Mouse (Mus musculus) neural tube, embryonic 15.5 days (tissue): ENCODE data around the gene Wdr64. TPM values are rescaled to one million over a fixed set of nuclear protein-coding genes. Genes with fewer than 3 reads are reported as not detected.

Source experiments
- ATAC-seq: fragments of 200-750 bp; cut with Nextera tagmentation; 2 replicates; pipeline ENCODE4 v1.8.0; 2017; ENCODE audit warnings: mild to moderate bottlenecking, moderate TSS enrichment, moderate library complexity; ENCODE audit not compliant: low FRiP score
- H3K27ac ChIP-seq: fragments of 300-500 bp; sonication (generic); replicated peaks from 2 replicates; pipeline ENCODE4 v1.5.1; 2015; ENCODE audit warnings: mild to moderate bottlenecking, inconsistent platforms
- H3K27me3 ChIP-seq: fragments of 300-500 bp; sonication (generic); replicated peaks from 2 replicates; pipeline ENCODE4 v1.6.1; 2015; ENCODE audit warnings: inconsistent platforms
- H3K36me3 ChIP-seq: fragments of 300-500 bp; sonication (generic); 2 replicates; pipeline ENCODE4 v1.6.1; 2015; ENCODE audit warnings: inconsistent platforms
- H3K4me1 ChIP-seq: fragments of 300-500 bp; sonication (generic); 2 replicates; pipeline ENCODE4 v1.6.1; 2015; ENCODE audit warnings: inconsistent platforms
- H3K4me2 ChIP-seq: fragments of 300-500 bp; sonication (generic); 2 replicates; pipeline ENCODE4 v1.6.1; 2015; ENCODE audit warnings: inconsistent platforms, mild to moderate bottlenecking, moderate library complexity
- H3K4me3 ChIP-seq: fragments of 300-500 bp; sonication (generic); replicated peaks from 2 replicates; pipeline ENCODE4 v1.5.1; 2015; ENCODE audit warnings: mild to moderate bottlenecking, inconsistent platforms
- H3K9ac ChIP-seq: fragments of 300-500 bp; sonication (generic); replicated peaks from 2 replicates; pipeline ENCODE4 v1.6.1; 2015; ENCODE audit warnings: mild to moderate bottlenecking, inconsistent platforms
- H3K9me3 ChIP-seq: fragments of 300-500 bp; sonication (generic); replicated peaks from 2 replicates; pipeline ENCODE4 v1.6.1; 2016; ENCODE audit warnings: inconsistent platforms
- WGBS: fragments of 180-500 bp; shearing (Covaris S2); methylation state at CpG from one replicate; pipeline ENCODE4 v1.1.7; 2015; ENCODE audit warnings: mixed read lengths; 5-methylcytosine and 5-hydroxymethylcytosine counted together
- polyA plus RNA-seq: library from polyadenylated mRNA; unstranded; fragments of >200 nt; fragmentation: Nextera tagmentation; extraction: Ambion mirVana; gene quantifications from 2 replicates; pipeline ENCODE4 v1.2.1, GENCODE M21; 2015

The Wdr64 gene
- polyA plus RNA-seq, 1 experiment from 2014 or later, result not detected

DNA sequence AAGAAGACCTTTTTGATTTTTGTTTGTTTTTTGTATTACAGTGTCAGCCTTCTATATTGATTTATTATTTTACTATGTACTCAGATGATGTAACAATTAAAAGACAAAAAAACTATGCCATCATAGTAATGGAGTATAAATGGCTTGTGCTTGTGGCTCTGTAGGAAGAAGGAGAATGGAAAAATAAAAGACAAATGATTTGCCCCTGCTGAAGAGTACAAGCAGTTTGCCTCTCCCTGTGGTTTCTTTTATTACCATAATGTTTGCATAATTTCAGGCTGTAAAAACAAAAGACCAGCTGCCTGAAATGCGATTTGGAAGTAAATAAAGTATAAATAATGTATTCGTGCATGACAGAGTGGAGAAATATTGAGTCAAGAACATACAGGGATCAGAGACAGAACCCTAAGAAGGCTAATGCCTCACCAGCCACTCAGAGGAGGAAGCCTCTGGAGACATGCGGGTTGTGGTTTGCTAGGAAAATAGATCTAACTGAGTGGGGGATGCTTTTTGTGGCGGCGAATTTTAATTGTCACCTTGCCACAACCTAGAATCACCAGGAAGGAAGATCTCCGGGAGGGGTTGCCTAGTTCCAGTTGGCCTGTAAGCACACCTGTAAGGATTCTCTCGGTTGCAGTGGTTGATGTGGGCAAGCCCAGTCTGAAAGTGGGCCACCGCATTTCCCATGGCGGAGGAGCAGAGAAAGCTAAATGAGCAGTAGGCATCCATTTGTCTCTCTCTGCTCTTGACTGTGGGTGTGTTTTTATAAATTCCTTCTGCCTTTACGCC lies 56.4 kb downstream of the Wdr64 start:
- no peak overlapping the region for H3K9ac ChIP-seq
- H3K4me1 ChIP-seq, result peaks cover 5% of the 10 kb centered on the region; the same call in 1 of the 2 replicates
- no peak overlapping the region for H3K4me2 ChIP-seq
- H3K27me3 ChIP-seq, result no peaks in the 10 kb centered on the region
- peak; percentile 69 for ATAC-seq
- WGBS, result 61% methylated on average over 10 of the region's 10 CpGs
- H3K9me3 ChIP-seq, result no peaks in the 10 kb centered on the region
- H3K36me3 ChIP-seq, result no peaks in the 10 kb centered on the region
- H3K27ac ChIP-seq, result peak overlapping the region; percentile 54; the same call in 1 of the 2 replicates
- H3K4me3 ChIP-seq, result no peak overlapping the region

DNA sequence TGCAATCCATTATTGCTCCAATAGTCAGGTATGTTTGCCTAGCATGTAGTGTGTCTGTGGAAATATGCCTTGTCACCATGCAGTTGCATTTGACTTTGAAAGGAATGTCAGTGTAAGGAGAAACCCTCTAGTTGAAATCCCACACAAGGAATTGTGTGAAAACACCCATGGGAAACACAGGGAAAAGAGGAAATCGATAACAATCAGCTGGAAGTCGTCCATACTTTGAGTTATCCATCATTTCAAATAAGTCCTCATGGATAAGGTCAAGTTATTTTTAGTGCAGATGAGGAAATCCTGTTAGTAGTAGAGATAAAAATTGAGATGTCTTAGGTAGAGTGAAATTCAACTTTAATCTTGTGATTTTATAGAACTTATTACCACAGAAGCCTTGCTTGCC lies 96.3 kb downstream of the Wdr64 start:
- no peak for ATAC-seq
- Histone ChIP-seq H3K4me1 (no peaks in the 10 kb centered on the region), H3K4me2 (no peak overlapping the region), H3K4me3 (no peak overlapping the region), H3K9me3 (no peaks in the 10 kb centered on the region), H3K27ac (no peak overlapping the region), H3K36me3 (no peaks in the 10 kb centered on the region), H3K9ac (no peak overlapping the region), H3K27me3 (no peaks in the 10 kb centered on the region)
- WGBS, result 79% methylated on average over 2 of the region's 2 CpGs

GRCm38 (mm10) chr1:175808356-175808755 lies 110.0 kb downstream of the Wdr64 start:
- H3K9ac ChIP-seq, result no peak overlapping the region
- H3K27me3 ChIP-seq, result no peaks in the 10 kb centered on the region
- 55% methylated on average over 5 of the region's 5 CpGs for WGBS
- no peaks in the 10 kb centered on the region for H3K9me3 ChIP-seq
- H3K27ac ChIP-seq, result no peak overlapping the region
- no peaks in the 10 kb centered on the region for H3K36me3 ChIP-seq
- H3K4me1 ChIP-seq, result no peaks in the 10 kb centered on the region
- ATAC-seq, result no peak
- no peak overlapping the region for H3K4me2 ChIP-seq
- H3K4me3 ChIP-seq, result no peak overlapping the region

GRCm38 (mm10) chr1:175811625-175812024 lies 113.2 kb downstream of the Wdr64 start:
- H3K4me2 ChIP-seq, result no peak overlapping the region

GRCm38 (mm10) chr1:175823815-175824438 lies 125.5 kb downstream of the Wdr64 start:
- Histone ChIP-seq H3K36me3 (no peaks in the 10 kb centered on the region), H3K4me2 (no peak overlapping the region; the same call in 1 of the 2 replicates), H3K9ac (no peak overlapping the region), H3K4me1 (peaks cover 3% of the 10 kb centered on the region), H3K27me3 (no peaks in the 10 kb centered on the region), H3K9me3 (no peaks in the 10 kb centered on the region), H3K27ac (peak overlapping the region; percentile 56), H3K4me3 (no peak overlapping the region)
- 40% methylated on average over 9 of the region's 9 CpGs for WGBS
- peak; percentile 78; the same call in 1 of the 2 replicates for ATAC-seq

More at GRCm38 (mm10) chr1:175811625-175812024, 113.2 kb downstream of the Wdr64 start:
- Histone ChIP-seq H3K27ac (no peak overlapping the region), H3K9ac (no peak overlapping the region), H3K27me3 (no peaks in the 10 kb centered on the region), H3K9me3 (no peaks in the 10 kb centered on the region), H3K4me3 (no peak overlapping the region), H3K4me1 (no peaks in the 10 kb centered on the region), H3K36me3 (no peaks in the 10 kb centered on the region)
- 29% methylated on average over 1 of the region's 1 CpGs for WGBS
- ATAC-seq, result no peak

DNA sequence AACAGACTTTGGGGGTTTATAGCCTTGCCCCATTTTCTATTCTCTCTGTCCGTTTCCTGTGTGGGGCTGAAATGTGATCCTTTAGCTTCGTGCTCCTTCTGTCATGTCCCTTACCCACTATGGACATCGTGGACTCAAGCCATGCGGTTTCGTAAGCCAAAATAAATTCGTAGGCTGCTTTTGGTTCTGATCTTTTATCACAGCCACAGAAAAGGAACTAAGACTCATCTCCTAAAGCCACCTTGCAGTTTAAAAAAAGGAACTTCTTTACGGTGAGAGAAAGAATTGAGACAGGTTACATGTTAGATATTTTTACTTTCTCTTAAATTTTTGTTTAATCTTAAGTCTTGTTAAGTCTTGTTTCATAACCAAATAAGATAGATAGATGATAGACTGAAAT lies 130.1 kb downstream of the Wdr64 start:
- ATAC-seq, result no peak
- Histone ChIP-seq H3K9me3 (no peaks in the 10 kb centered on the region), H3K4me2 (no peak overlapping the region), H3K36me3 (no peaks in the 10 kb centered on the region), H3K4me1 (peaks cover 3% of the 10 kb centered on the region), H3K4me3 (no peak overlapping the region), H3K27me3 (no peaks in the 10 kb centered on the region), H3K27ac (no peak overlapping the region), H3K9ac (no peak overlapping the region)
- WGBS, result 91% methylated on average over 7 of the region's 7 CpGs

- Histone ChIP-seq H3K9ac (no peak overlapping the region), H3K4me2 (no peak overlapping the region), H3K36me3 (no peaks in the 10 kb centered on the region), H3K9me3 (no peaks in the 10 kb centered on the region), H3K27ac (no peak overlapping the region), H3K27me3 (no peaks in the 10 kb centered on the region), H3K4me1 (peaks cover 3% of the 10 kb centered on the region; the same call in 1 of the 2 replicates), H3K4me3 (no peak overlapping the region)
- 88% methylated on average over 2 of the region's 2 CpGs for WGBS
- no peak for ATAC-seq
These were observed 130.8 kb downstream of the Wdr64 start for GRCm38 (mm10) chr1:175829220-175829619.

DNA sequence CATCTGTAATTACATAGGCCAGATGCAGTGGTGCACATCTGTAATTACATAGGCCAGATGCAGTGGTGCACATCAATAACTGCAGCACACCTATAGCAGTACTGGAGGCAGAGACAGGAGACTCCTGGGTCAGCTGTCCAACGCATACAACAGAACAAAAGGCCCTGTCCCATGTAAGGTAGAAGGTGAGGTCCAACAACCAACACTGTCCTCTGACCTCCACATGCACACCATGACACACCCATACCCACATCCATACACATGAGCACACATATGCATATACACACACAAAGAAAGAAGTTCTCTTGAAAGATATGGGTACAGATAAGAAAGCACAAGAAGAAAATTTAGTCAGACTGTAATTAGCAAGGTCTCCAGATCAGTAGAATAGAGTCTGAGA lies 157.1 kb downstream of the Wdr64 start:
- H3K9me3 ChIP-seq, result no peaks in the 10 kb centered on the region
- H3K27ac ChIP-seq, result no peak overlapping the region
- no peaks in the 10 kb centered on the region for H3K27me3 ChIP-seq
- H3K9ac ChIP-seq, result no peak overlapping the region
- no peak for ATAC-seq
- WGBS, result 97% methylated on average over 1 of the region's 1 CpGs
- no peak overlapping the region for H3K4me2 ChIP-seq
- H3K4me3 ChIP-seq, result no peak overlapping the region
- H3K36me3 ChIP-seq, result no peaks in the 10 kb centered on the region
- H3K4me1 ChIP-seq, result no peaks in the 10 kb centered on the region

Other genes starting within 250 kb of the Wdr64 start
- gene Rgs7, start 206.1 kb upstream of the Wdr64 start, polyA plus RNA-seq, result 41.7 and 48.2 TPM in 2 replicates
- 0.09 and 0.46 TPM in 2 replicates for gene Kmo, start 78.2 kb upstream of the Wdr64 start, polyA plus RNA-seq
- gene Fh1, start 73.0 kb upstream of the Wdr64 start, polyA plus RNA-seq, result 117 and 118 TPM in 2 replicates
- 7.8 and 8.4 TPM in 2 replicates for gene Opn3, start 5.8 kb upstream of the Wdr64 start, polyA plus RNA-seq
- gene Chml, start 5.7 kb upstream of the Wdr64 start, polyA plus RNA-seq, result 2.6 and 3.1 TPM in 2 replicates
- gene Exo1, start 182.0 kb downstream of the Wdr64 start, polyA plus RNA-seq, result 4.3 and 17.4 TPM in 2 replicates
- not detected in 2 replicates for gene Gm38100, start 221.7 kb downstream of the Wdr64 start, polyA plus RNA-seq